Mouse (Mus musculus) cerebellum, adult 2 months (tissue): ENCODE results near the gene Yif1a.

Experiments
- CTCF ChIP-seq: fragments of 200-500 bp; IDR thresholded peaks from 2 replicates; pipeline ENCODE4 v1.5.1; 2011; ENCODE audit warnings: low read depth, mild to moderate bottlenecking, control low read depth, low read length, moderate library complexity, borderline replicate concordance; ENCODE audit not compliant: insufficient read depth
- POLR2A ChIP-seq: fragments of 200-500 bp; IDR thresholded peaks from 2 replicates; pipeline ENCODE4 v1.6.1; 2011; ENCODE audit warnings: low read length, control low read depth, borderline replicate concordance; ENCODE audit not compliant: insufficient read depth

DNA sequence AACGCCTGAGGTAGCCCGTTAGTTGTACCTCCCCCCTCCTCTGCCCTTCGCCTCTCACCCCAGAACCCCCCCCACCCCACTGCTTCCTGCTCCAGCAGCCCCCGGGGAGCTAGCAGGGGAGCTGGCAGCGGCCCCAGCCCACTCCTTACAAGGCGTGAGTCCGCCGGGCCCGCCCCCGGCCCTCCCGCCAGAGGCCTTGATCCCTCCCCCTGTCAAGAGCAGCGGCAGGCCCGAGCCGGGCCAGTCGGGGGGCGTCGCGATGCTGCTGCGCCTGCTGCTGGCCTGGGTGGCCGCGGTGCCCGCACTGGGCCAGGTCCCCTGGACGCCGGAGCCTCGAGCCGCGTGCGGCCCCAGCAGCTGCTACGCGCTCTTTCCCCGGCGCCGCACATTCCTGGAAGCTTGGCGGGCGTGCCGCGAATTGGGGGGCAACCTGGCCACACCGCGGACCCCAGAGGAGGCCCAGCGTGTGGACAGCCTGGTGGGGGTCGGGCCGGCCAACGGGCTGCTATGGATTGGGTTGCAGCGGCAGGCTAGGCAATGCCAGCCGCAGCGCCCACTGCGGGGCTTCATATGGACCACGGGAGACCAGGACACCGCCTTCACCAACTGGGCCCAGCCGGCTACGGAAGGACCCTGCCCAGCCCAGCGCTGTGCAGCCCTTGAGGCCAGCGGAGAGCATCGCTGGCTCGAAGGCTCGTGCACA, 20.3 kb upstream of the Yif1a start, which contains the start of gene Cd248:
- TF ChIP-seq POLR2A (no peak), CTCF (no peak)
